Mouse (Mus musculus) midbrain, postnatal 0 days (tissue): ENCODE results near the gene Susd1. TPM values are rescaled to one million over a fixed set of nuclear protein-coding genes. Genes with fewer than 3 reads are reported as not detected.

ENCODE experiments used
- ATAC-seq: fragments of 200-750 bp; cut with Nextera tagmentation; 2 replicates; pipeline ENCODE4 v1.8.0; 2017; ENCODE audit warnings: moderate number of reproducible peaks, mild to moderate bottlenecking, moderate TSS enrichment, moderate library complexity; ENCODE audit not compliant: low FRiP score
- DNase-seq: peaks from one replicate; pipeline ENCODE4 v3.0.0-alpha.2; 2015; ENCODE audit warnings: low spot score
- H3K27ac ChIP-seq: fragments of 300-500 bp; sonication (generic); 2 replicates; pipeline ENCODE4 v1.5.1; 2014; ENCODE audit warnings: low read depth, mild to moderate bottlenecking, low read length, mixed read lengths
- H3K27me3 ChIP-seq: fragments of 300-500 bp; sonication (generic); 2 replicates; pipeline ENCODE4 v1.6.1; 2014; ENCODE audit warnings: low read length, control low read depth, mixed read lengths; ENCODE audit not compliant: insufficient read depth
- H3K36me3 ChIP-seq: fragments of 300-500 bp; sonication (generic); 2 replicates; pipeline ENCODE4 v1.6.1; 2014; ENCODE audit warnings: low read length, control low read depth, mixed read lengths; ENCODE audit not compliant: insufficient read depth
- H3K4me1 ChIP-seq: fragments of 300-500 bp; sonication (generic); 2 replicates; pipeline ENCODE4 v1.6.1; 2014; ENCODE audit warnings: mild to moderate bottlenecking, control low read depth, antibody characterized with exemption, low read length, mixed read lengths; ENCODE audit not compliant: insufficient read depth
- H3K4me2 ChIP-seq: fragments of 300-500 bp; sonication (generic); 2 replicates; pipeline ENCODE4 v1.6.1; 2014; ENCODE audit warnings: low read depth, mild to moderate bottlenecking, low read length, mixed read lengths; ENCODE audit not compliant: poor library complexity, severe bottlenecking
- H3K4me3 ChIP-seq: fragments of 300-500 bp; sonication (generic); 2 replicates; pipeline ENCODE4 v1.5.1; 2014; ENCODE audit warnings: low read depth, mild to moderate bottlenecking, low read length, moderate library complexity
- H3K9ac ChIP-seq: fragments of 300-500 bp; sonication (generic); replicated peaks from 2 replicates; pipeline ENCODE4 v1.6.1; 2014; ENCODE audit warnings: mild to moderate bottlenecking, low read length, moderate library complexity, mixed read lengths; ENCODE audit not compliant: poor library complexity, severe bottlenecking
- H3K9me3 ChIP-seq: fragments of 300-500 bp; sonication (generic); 2 replicates; pipeline ENCODE4 v1.6.1; 2016; ENCODE audit warnings: low read length, control low read depth
- CTCF ChIP-seq: IDR thresholded peaks from 2 replicates; pipeline ENCODE4 v1.5.1; 2016; ENCODE audit warnings: antibody characterized with exemption, mild to moderate bottlenecking
- WGBS: fragments of 180-500 bp; shearing (Covaris S2); extraction: QIAGEN DNeasy Blood & Tissue Kit; methylation state at CpG from one replicate; pipeline ENCODE4 v1.1.7; 2014; 5-methylcytosine and 5-hydroxymethylcytosine counted together
- polyA plus RNA-seq: library from polyadenylated mRNA; unstranded; fragments of >200 nt; fragmentation: Nextera tagmentation; extraction: Ambion mirVana; gene quantifications from 2 replicates; pipeline ENCODE4 v1.2.1, GENCODE M21; 2015
- total RNA-seq: library from RNA; depleted of rRNA; stranded (reverse); fragments of >200 nt; gene quantifications from 2 replicates; pipeline ENCODE4 v1.2.3, GENCODE M21; 2014

Gene Susd1
- total and polyA plus RNA-seq, 2 experiments from 2014 or later: 2.0 to 8.9 TPM

DNA sequence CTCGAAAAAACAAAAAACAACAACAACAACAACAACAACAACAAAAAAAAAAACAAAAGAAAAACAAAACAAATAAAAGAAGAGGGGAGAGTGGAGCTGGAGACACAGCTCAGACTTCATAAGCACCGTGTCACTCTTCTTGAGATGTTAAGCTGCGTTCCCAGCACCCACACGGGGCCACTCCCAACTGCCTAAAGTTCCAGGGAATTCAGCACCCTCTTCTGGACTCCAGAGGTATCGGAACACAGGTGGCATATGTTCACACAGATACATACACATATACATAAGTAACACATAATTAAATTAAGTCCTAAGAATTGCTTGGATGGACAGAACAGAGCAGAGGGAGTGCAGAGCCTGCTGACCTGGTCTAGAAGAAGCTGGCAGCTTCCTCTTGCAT, 25.0 kb downstream of the Susd1 start:
- Histone ChIP-seq H3K27ac (no peak overlapping the region), H3K36me3 (no peaks in the 10 kb centered on the region), H3K9ac (no peak overlapping the region), H3K4me3 (no peak overlapping the region), H3K27me3 (no peaks in the 10 kb centered on the region), H3K4me2 (no peak overlapping the region), H3K4me1 (no peaks in the 10 kb centered on the region), H3K9me3 (no peaks in the 10 kb centered on the region)
- no peak for ATAC-seq
- 92% methylated on average over 5 of the region's 5 CpGs for WGBS
- no peak for TF ChIP-seq CTCF
- no peak for DNase-seq

DNA sequence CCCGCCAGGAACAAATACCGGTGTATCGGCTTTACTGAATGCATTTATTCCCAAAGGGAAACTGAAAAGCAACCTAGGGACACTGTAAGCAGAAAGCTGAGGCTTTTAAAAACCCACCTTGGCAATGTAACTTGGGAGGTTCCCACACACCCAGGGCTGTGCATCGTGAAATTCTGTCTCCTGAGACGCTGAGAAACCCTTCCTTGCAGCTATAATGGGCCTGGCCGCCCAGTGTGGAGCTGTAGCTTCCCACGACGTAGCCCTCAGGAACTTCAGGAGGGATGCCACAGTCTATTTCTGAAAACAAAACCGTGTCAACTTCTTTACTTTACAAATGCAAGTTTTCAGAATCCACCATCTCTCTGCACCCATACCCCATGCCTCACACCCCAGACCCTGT, 27.3 kb downstream of the Susd1 start:
- no peak overlapping the region for H3K27ac ChIP-seq
- ATAC-seq: no peak
- no peaks in the 10 kb centered on the region for H3K9me3 ChIP-seq
- H3K4me2 ChIP-seq: no peak overlapping the region
- WGBS: 83% methylated on average over 9 of the region's 9 CpGs
- DNase-seq: no peak
- TF ChIP-seq CTCF: no peak
- H3K36me3 ChIP-seq: no peaks in the 10 kb centered on the region
- H3K4me3 ChIP-seq: no peak overlapping the region
- no peak overlapping the region for H3K9ac ChIP-seq
- H3K27me3 ChIP-seq: no peaks in the 10 kb centered on the region
- H3K4me1 ChIP-seq: no peaks in the 10 kb centered on the region

- ATAC-seq: no peak
- H3K4me3 ChIP-seq: no peak overlapping the region
- H3K9me3 ChIP-seq: no peaks in the 10 kb centered on the region
- no peak for TF ChIP-seq CTCF
- H3K9ac ChIP-seq: no peak overlapping the region
- H3K27ac ChIP-seq: no peak overlapping the region
- no peak for DNase-seq
- H3K27me3 ChIP-seq: no peaks in the 10 kb centered on the region
- no peak overlapping the region for H3K4me2 ChIP-seq
- no peaks in the 10 kb centered on the region for H3K36me3 ChIP-seq
- H3K4me1 ChIP-seq: no peaks in the 10 kb centered on the region
- WGBS: 91% methylated on average over 4 of the region's 4 CpGs
Observed at GRCm38 (mm10) chr4:59407766-59408165, 30.7 kb downstream of the Susd1 start.

DNA sequence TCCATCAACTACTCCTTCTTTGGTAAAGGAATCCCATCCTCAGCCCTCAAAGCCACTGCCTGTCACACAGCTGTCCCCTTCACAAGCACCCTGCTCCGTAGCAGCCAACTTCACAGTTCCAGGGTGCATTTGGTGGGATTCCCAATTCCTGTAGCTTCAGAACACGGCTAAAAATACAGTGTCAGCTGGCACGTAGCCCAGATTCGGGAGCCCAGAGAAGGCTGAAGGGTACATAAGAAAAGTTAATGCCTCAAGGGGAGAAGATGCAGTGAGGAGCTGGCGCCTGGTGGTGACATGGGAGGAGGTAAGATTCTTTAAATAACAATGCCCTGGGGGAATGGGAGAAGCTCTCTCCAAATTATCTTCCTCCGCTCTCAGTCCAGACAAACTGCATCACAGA, 34.1 kb downstream of the Susd1 start:
- 44% methylated on average over 6 of the region's 6 CpGs for WGBS
- DNase-seq (peak; percentile 49), ATAC-seq (peak; percentile 57; the same call in 1 of the 2 replicates)
- H3K4me1 ChIP-seq: no peaks in the 10 kb centered on the region
- no peaks in the 10 kb centered on the region for H3K36me3 ChIP-seq
- no peaks in the 10 kb centered on the region for H3K9me3 ChIP-seq
- H3K4me3 ChIP-seq: no peak overlapping the region
- H3K4me2 ChIP-seq: no peak overlapping the region
- H3K27me3 ChIP-seq: no peaks in the 10 kb centered on the region
- no peak overlapping the region for H3K27ac ChIP-seq
- H3K9ac ChIP-seq: no peak overlapping the region
- TF ChIP-seq CTCF: no peak

DNA sequence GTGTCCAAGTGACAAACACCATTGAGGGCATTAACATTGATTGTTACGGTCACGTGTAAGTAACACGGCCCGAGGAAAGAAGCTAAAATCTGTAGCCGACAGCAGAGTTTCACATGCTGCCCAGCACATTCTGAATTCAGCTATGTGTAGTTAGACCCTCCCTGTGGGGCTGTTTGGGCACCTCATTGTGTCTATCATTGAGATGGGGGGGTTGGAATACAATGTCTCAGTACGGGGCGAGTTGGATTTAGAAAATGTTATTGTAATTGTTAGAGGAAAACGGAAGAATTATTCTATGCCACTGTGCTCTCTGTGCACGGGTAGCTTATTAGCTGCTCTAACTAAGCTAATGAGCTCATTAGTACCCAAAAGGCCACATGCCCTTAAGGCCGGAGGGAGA, 37.5 kb downstream of the Susd1 start:
- Histone ChIP-seq H3K9ac (no peak overlapping the region), H3K4me1 (no peaks in the 10 kb centered on the region), H3K27me3 (no peaks in the 10 kb centered on the region), H3K36me3 (no peaks in the 10 kb centered on the region), H3K4me2 (no peak overlapping the region), H3K27ac (no peak overlapping the region), H3K4me3 (no peak overlapping the region), H3K9me3 (no peaks in the 10 kb centered on the region)
- DNase-seq (no peak), ATAC-seq (no peak)
- WGBS: 69% methylated on average over 10 of the region's 10 CpGs
- no peak for TF ChIP-seq CTCF

DNA sequence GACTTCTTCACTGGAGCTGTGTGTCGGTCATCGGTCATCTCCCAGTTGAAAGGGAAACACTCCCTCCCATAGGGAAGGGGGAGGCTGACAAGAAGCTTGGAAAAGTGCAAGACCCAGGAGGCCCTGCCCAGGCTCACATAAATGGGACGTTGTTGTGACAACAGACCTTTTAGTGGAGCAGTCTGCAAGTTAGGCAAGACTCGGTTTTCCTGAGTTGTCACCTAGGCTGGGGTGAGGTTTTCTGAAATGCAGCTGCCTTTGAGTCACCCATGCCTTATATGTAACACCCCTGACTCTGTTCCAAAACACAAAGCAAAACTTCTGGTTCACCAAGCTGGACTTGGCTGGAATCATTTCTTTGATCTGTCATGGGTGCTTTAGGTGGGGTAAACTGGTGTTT, 39.1 kb downstream of the Susd1 start:
- Histone ChIP-seq H3K4me2 (no peak overlapping the region), H3K27ac (no peak overlapping the region), H3K4me3 (no peak overlapping the region), H3K36me3 (no peaks in the 10 kb centered on the region), H3K9me3 (no peaks in the 10 kb centered on the region), H3K4me1 (no peaks in the 10 kb centered on the region), H3K9ac (no peak overlapping the region), H3K27me3 (no peaks in the 10 kb centered on the region)
- WGBS: 77% methylated on average over 4 of the region's 4 CpGs
- DNase-seq (no peak), ATAC-seq (no peak)
- no peak for TF ChIP-seq CTCF
